Mouse (Mus musculus) kidney, adult 2 months (tissue): ENCODE measurements around the gene Whrn. TPM values are rescaled to one million over a fixed set of nuclear protein-coding genes. Genes with fewer than 3 reads are reported as not detected.

Experiments
- DNase-seq: peaks from one replicate; pipeline ENCODE4 v3.0.0; 2021
- H3K27ac ChIP-seq: fragments of 200-500 bp; 2 replicates; pipeline ENCODE4 v1.5.1; 2012; ENCODE audit warnings: low read depth, low read length, control low read depth, inconsistent platforms; ENCODE audit not compliant: insufficient read depth
- H3K27me3 ChIP-seq: fragments of 200-500 bp; replicated peaks from 2 replicates; pipeline ENCODE4 v1.6.1; 2012; ENCODE audit warnings: mild to moderate bottlenecking, moderate library complexity, low read length, inconsistent platforms; ENCODE audit not compliant: control insufficient read depth, insufficient read depth
- H3K36me3 ChIP-seq: fragments of 200-500 bp; 2 replicates; pipeline ENCODE4 v1.6.1; 2012; ENCODE audit warnings: mild to moderate bottlenecking, moderate library complexity, low read length, inconsistent platforms; ENCODE audit not compliant: control insufficient read depth, insufficient read depth
- H3K4me1 ChIP-seq: fragments of 200-500 bp; 2 replicates; pipeline ENCODE4 v1.6.1; 2011; ENCODE audit warnings: low read length; ENCODE audit not compliant: control insufficient read depth, insufficient read depth
- H3K4me3 ChIP-seq: fragments of 200-500 bp; 2 replicates; pipeline ENCODE4 v1.5.1; 2011; ENCODE audit warnings: mild to moderate bottlenecking, low read depth, low read length, control low read depth; ENCODE audit not compliant: insufficient read depth
- CTCF ChIP-seq: fragments of 200-500 bp; conservative IDR thresholded peaks from 2 replicates; pipeline ENCODE4 v1.5.1; 2011; ENCODE audit warnings: low read depth, mild to moderate bottlenecking, control low read depth, low read length, moderate library complexity, mixed read lengths; ENCODE audit not compliant: insufficient read depth, insufficient read length
- POLR2A ChIP-seq: fragments of 200-500 bp; IDR thresholded peaks from one replicate; pipeline ENCODE4 v1.6.1; 2011; ENCODE audit warnings: low read depth, low read length, control low read depth
- WGBS: fragments of 180-500 bp; shearing (Covaris S2); methylation state at CpG from one replicate; pipeline ENCODE4 v1.1.7; 2018; 5-methylcytosine and 5-hydroxymethylcytosine counted together
- polyA plus RNA-seq: library from polyadenylated mRNA; depleted of rRNA; stranded (reverse); fragments of >200 nt; gene quantifications from 2 replicates; pipeline ENCODE4 v1.2.3, GENCODE M21; 2012

The Whrn gene
- polyA plus RNA-seq, 1 experiment: 20.3 TPM

DNA sequence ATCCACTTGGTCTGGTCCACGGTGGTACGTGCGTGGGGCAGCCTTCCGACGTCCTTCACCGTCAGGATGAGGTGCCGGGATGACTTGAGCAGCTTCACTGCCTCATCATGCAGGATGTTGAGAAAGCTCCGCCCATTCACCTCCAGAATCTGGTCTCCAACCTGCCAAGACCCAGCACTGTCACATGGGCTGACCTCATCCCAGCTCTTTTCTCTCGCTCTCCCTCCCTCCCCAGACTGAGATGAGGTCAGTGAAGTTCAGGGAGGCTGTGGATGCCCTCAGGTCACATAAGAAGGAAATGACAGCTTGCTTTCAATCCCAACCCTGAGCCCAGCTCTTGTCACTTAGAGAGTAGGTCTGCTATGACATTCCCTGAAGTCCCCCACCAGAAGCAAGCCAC, 60.4 kb downstream of the Whrn start:
- no peak overlapping the region for H3K4me3 ChIP-seq
- H3K27ac ChIP-seq: no peak overlapping the region
- no peaks in the 10 kb centered on the region for H3K27me3 ChIP-seq
- no peaks in the 10 kb centered on the region for H3K4me1 ChIP-seq
- TF ChIP-seq POLR2A (no peak), CTCF (no peak)
- 81% methylated on average over 9 of the region's 9 CpGs for WGBS
- H3K36me3 ChIP-seq: no peaks in the 10 kb centered on the region
- DNase-seq: no peak

DNA sequence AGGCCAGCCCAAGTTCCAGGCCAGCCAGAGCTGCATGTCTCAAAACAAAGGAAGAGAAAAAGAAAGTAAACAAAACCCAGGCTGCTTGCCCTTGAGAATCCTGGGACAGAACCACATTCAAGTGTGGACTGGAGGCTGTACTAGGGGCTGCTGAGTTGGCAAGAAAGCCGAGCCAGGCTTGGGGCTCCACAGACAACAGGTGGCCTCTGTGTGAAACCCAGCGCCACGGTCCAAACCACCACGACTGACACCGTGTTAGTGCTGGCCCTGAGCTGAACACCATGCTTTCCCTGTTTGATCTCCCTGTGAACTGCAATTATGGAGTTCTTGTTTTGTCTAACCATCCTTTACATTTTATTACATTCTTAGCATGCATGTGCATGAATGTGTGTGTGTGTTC, 64.7 kb downstream of the Whrn start:
- no peak for DNase-seq
- H3K36me3 ChIP-seq: no peaks in the 10 kb centered on the region
- no peak overlapping the region for H3K27ac ChIP-seq
- no peak overlapping the region for H3K4me3 ChIP-seq
- no peak for TF ChIP-seq POLR2A
- TF ChIP-seq CTCF: no peak
- no peaks in the 10 kb centered on the region for H3K27me3 ChIP-seq
- no peaks in the 10 kb centered on the region for H3K4me1 ChIP-seq
- 55% methylated on average over 5 of the region's 5 CpGs for WGBS

DNA sequence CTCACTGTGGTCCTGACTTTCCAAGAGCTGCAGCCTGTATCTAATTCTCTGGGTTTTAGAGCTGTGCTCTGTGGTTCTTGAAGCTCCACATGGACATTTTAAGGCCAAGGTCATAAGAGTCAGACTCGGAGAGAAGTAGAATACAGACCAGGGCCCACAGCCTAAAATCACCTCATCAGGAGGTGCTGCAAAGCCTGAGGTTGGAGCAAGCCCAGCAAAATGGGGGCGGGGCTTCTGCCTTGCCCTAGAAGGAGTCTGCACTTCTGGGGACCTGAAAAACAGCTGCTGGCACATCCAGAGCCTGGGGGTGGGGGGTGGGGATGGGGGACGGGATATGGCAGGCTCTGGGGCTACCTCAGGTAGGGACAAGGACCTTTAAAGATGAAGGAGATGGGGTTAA, 65.4 kb downstream of the Whrn start:
- no peaks in the 10 kb centered on the region for H3K36me3 ChIP-seq
- WGBS: 49% methylated on average over 3 of the region's 3 CpGs
- no peaks in the 10 kb centered on the region for H3K27me3 ChIP-seq
- peak; percentile 17 for DNase-seq
- no peak overlapping the region for H3K27ac ChIP-seq
- H3K4me1 ChIP-seq: no peaks in the 10 kb centered on the region
- TF ChIP-seq POLR2A: no peak
- TF ChIP-seq CTCF: no peak
- no peak overlapping the region for H3K4me3 ChIP-seq

DNA sequence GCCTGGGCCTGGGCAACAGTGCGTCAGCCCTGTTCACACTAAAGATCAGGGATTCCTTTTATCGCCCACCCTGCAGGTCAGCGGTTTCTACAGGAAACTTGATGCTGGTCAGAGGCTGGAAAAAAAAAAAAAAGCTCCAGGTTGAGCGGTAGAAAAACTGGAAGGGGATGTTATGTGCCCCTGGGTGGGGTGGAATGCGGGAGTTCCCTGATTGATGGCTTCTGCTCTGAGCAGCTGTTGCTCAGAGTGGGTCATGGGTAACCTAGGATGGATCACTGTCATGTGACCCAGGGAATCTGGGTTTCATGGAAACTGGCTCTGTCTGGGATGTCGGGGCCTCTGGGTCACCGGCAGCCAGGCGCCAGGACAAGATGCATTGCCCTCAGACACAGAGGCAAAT, 69.5 kb downstream of the Whrn start:
- H3K27me3 ChIP-seq: no peaks in the 10 kb centered on the region
- WGBS: 68% methylated on average over 8 of the region's 8 CpGs
- no peak overlapping the region for H3K4me3 ChIP-seq
- TF ChIP-seq POLR2A (no peak), CTCF (no peak)
- H3K27ac ChIP-seq: no peak overlapping the region
- no peak for DNase-seq
- no peaks in the 10 kb centered on the region for H3K36me3 ChIP-seq
- H3K4me1 ChIP-seq: no peaks in the 10 kb centered on the region

DNA sequence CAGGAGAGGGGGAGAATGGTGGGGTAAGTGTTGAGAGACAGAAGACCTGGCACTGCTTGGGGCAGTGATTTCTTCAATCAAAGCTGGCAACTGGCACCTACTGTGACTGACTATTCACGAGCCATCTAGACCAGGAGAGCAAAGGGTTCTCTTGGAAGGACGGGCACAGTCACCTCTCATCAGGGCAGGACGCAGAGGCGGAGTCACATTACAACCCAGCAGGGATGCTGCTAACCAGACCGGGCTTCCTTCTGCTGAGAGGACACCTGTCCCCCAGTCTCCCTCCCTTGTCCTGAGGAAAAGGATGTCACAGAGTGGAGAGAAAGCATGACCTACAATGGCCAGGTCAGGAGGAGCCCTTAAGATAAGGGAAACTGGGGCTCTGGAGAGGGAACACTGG, 72.0 kb downstream of the Whrn start:
- no peak for DNase-seq

DNA sequence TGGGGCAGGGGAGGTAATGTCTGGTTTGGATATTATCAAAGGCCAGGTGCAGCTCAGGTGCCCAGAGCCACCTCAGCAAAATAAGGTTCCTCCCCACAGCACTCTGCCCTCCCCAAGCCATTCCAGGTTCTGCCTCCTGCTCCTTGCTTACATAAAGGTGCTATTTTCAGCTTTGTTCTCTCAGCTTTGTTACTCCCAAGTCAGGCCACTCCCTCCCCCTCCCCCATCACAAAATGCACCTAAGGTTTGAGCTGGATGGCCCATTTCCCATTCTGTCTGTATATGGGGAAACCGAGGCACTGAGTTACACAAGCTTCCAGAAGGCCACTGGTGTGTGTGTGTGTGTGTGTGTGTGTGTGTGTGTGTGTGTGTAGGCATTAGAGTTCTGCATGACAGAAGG, 72.6 kb downstream of the Whrn start:
- Histone ChIP-seq H3K27ac (no peak overlapping the region), H3K36me3 (no peaks in the 10 kb centered on the region), H3K4me1 (no peaks in the 10 kb centered on the region), H3K4me3 (no peak overlapping the region), H3K27me3 (no peaks in the 10 kb centered on the region)
- TF ChIP-seq POLR2A: no peak
- TF ChIP-seq CTCF: no peak
- no peak for DNase-seq
- WGBS: 72% methylated on average over 1 of the region's 1 CpGs

More for the DNA sequence above, 72.0 kb downstream of the Whrn start:
- Histone ChIP-seq H3K4me1 (no peaks in the 10 kb centered on the region), H3K27ac (no peak overlapping the region), H3K4me3 (no peak overlapping the region), H3K36me3 (no peaks in the 10 kb centered on the region), H3K27me3 (no peaks in the 10 kb centered on the region)
- WGBS: 56% methylated on average over 5 of the region's 5 CpGs
- no peak for TF ChIP-seq POLR2A
- TF ChIP-seq CTCF: no peak

DNA sequence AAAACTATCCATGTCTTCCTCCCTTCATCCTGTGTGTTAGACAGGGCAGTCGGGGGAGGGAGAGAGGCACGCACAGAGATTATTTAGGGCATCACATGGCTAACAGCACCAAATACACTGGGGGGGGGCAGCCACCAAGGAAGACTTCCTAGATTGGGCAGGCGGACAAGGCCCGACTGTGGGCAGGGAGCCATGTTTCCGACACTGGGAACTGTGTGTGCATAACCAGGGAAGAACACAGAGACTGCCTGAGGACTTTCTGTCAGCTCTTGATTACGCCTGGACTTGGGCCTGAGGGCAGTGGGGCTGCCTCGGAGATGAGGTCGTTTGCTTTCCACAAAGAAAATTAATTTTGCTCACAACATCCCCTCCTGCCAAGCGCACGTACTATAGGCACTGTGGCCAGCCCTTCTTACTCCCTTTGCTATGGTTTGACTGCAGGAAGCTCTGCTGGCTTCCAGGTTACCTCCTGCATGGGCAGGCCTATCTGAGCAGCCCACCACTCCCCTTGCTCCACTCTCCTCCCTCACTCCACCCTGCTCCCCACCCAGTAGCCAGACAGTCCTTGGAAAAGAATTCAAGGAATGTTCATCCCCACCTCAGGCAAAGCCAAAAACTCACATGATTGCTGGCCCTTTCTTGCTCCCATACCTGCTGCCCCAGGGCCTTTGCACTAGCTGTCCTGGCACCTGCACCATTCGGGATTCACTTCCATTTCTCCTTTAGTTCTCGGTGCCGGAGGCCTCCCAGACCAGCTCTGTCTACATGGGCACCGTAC, 75.5 kb downstream of the Whrn start:
- H3K27ac ChIP-seq: no peak overlapping the region
- peak; percentile 40 for DNase-seq
- 56% methylated on average over 14 of the region's 14 CpGs for WGBS

More for the DNA sequence above, 75.5 kb downstream of the Whrn start:
- TF ChIP-seq CTCF (no peak), POLR2A (no peak)
- Histone ChIP-seq H3K27me3 (no peaks in the 10 kb centered on the region), H3K4me1 (no peaks in the 10 kb centered on the region), H3K4me3 (no peak overlapping the region), H3K36me3 (no peaks in the 10 kb centered on the region)
